Mouse (Mus musculus) testis, adult 2 months (tissue): Measurements from ENCODE around the gene Apba1. TPM values are rescaled to one million over a fixed set of nuclear protein-coding genes. Genes with fewer than 3 reads are reported as not detected.

Source experiments
- H3K27ac ChIP-seq: fragments of 200-500 bp; 2 replicates; pipeline ENCODE4 v1.5.1; 2012; ENCODE audit warnings: low read depth, low read length; ENCODE audit not compliant: control insufficient read depth, insufficient read depth
- H3K27me3 ChIP-seq: fragments of 200-500 bp; 2 replicates; pipeline ENCODE4 v1.6.1; 2012; ENCODE audit warnings: mild to moderate bottlenecking, low read length, moderate library complexity; ENCODE audit not compliant: control insufficient read depth, insufficient read depth
- H3K36me3 ChIP-seq: fragments of 200-500 bp; 2 replicates; pipeline ENCODE4 v1.6.1; 2012; ENCODE audit warnings: mild to moderate bottlenecking, low read length; ENCODE audit not compliant: control insufficient read depth, insufficient read depth
- H3K4me1 ChIP-seq: fragments of 200-500 bp; 2 replicates; pipeline ENCODE4 v1.6.1; 2012; ENCODE audit warnings: low read length; ENCODE audit not compliant: control insufficient read depth, insufficient read depth
- H3K4me3 ChIP-seq: fragments of 200-500 bp; 2 replicates; pipeline ENCODE4 v1.5.1; 2012; ENCODE audit warnings: low read depth, mild to moderate bottlenecking, low read length, moderate library complexity, mixed read lengths; ENCODE audit not compliant: control insufficient read depth
- CTCF ChIP-seq: fragments of 200-500 bp; IDR thresholded peaks from 2 replicates; pipeline ENCODE4 v1.5.1; 2012; ENCODE audit warnings: low read depth, mild to moderate bottlenecking, inconsistent platforms, low read length, moderate library complexity; ENCODE audit not compliant: control insufficient read depth, insufficient read depth, insufficient replicate concordance
- POLR2A ChIP-seq: fragments of 200-500 bp; IDR thresholded peaks from 2 replicates; pipeline ENCODE4 v1.6.1; 2012; ENCODE audit warnings: low read depth, mild to moderate bottlenecking, inconsistent platforms, low read length, moderate library complexity; ENCODE audit not compliant: control insufficient read depth
- polyA plus RNA-seq: library from polyadenylated mRNA; depleted of rRNA; stranded (reverse); fragments of >200 nt; gene quantifications from 2 replicates; pipeline ENCODE4 v1.2.3, GENCODE M21; 2012

The Apba1 gene
- polyA plus RNA-seq, 1 experiment: 24.1 TPM

DNA sequence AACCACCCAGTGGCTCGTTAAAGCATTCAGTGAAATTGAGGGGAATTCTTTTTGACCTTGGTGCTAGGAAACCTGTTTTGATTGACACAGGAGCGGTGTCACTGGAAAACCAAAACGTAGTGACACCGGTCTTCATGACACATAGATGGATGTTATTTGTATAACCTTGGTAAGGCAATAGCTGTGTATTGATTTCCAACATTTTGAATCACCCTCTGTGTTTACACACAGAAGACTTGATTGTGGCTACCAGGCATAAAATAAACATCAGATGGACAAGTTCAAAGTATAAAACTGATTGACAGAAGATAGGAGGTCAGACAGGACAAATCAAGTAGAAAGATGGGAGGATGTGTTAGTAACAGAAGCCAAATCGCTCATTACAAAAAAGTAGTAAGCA is 117.1 kb downstream of the Apba1 start:
- no peak overlapping the region for H3K27ac ChIP-seq
- TF ChIP-seq POLR2A (no peak), CTCF (no peak)

DNA sequence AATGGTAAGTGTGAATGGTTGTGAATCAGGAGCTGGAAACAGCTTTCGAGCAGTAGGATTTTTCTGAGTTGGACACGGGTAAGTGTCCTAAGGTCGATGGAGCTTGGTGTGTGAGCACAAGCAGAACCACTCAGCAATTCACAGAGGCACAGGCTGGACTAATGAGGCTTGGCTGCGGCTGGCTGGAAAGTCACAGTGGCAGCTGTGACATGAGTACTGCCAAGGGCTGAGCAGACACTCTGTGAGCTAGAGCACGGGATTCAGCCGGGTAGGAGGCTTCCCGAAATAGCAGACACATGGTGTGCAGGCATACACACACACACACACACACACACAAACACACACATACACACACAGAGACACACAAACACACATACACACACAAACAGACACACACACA is 121.2 kb downstream of the Apba1 start:
- Histone ChIP-seq H3K27me3 (no peaks in the 10 kb centered on the region), H3K4me1 (no peaks in the 10 kb centered on the region), H3K36me3 (no peaks in the 10 kb centered on the region), H3K27ac (no peak overlapping the region), H3K4me3 (no peak overlapping the region)
- TF ChIP-seq POLR2A: no peak
- TF ChIP-seq CTCF: no peak

More for the DNA sequence above, 117.1 kb downstream of the Apba1 start:
- no peaks in the 10 kb centered on the region for H3K27me3 ChIP-seq
- no peaks in the 10 kb centered on the region for H3K36me3 ChIP-seq
- H3K4me1 ChIP-seq: no peaks in the 10 kb centered on the region
- no peak overlapping the region for H3K4me3 ChIP-seq

DNA sequence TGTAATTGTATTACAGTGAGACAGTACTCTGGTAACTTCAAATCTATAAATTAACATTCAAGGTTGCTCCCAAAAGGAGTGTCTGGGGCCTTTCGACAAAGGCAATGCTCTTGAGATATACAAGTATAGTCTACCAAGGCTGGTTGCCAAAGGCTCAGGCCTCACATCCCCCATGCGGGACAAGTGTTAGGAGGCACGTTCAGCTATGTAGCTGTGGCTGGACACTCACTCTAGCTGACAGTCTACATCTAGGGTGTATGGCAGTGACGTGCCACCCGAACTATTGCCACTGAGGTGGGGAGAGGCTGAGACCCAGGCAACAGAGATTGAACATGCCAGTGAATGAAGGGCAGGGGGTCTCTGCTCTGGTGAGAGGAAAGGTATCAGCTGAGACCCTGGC is 127.5 kb downstream of the Apba1 start:
- H3K36me3 ChIP-seq: no peaks in the 10 kb centered on the region
- no peak overlapping the region for H3K27ac ChIP-seq
- no peak overlapping the region for H3K4me3 ChIP-seq
- H3K4me1 ChIP-seq: no peaks in the 10 kb centered on the region
- TF ChIP-seq POLR2A (no peak), CTCF (no peak)
- H3K27me3 ChIP-seq: no peaks in the 10 kb centered on the region

DNA sequence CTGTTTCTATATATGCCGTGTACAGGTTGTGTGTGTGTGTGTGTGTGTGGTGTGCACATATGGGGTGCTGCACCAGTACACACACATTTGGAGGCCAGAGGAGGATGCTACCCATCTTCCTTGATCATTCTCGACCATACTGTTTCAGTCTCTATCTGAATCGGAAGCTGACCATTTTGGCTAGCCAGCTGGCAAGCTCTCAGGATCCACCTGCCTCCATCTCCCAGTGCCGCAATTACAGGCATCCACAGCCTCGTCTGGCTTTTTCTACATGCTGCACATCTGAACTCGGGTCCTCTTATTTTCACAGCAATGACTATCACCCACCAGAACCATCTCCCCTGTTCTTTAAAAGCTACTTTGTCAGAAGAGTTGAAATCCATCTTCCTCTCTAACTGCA is 132.7 kb downstream of the Apba1 start:
- no peaks in the 10 kb centered on the region for H3K36me3 ChIP-seq
- TF ChIP-seq POLR2A (no peak), CTCF (no peak)
- no peak overlapping the region for H3K4me3 ChIP-seq
- peak overlapping the region; percentile 45; the same call in 1 of the 2 replicates for H3K27ac ChIP-seq
- H3K4me1 ChIP-seq: peaks cover 21% of the 10 kb centered on the region
- H3K27me3 ChIP-seq: no peaks in the 10 kb centered on the region

DNA sequence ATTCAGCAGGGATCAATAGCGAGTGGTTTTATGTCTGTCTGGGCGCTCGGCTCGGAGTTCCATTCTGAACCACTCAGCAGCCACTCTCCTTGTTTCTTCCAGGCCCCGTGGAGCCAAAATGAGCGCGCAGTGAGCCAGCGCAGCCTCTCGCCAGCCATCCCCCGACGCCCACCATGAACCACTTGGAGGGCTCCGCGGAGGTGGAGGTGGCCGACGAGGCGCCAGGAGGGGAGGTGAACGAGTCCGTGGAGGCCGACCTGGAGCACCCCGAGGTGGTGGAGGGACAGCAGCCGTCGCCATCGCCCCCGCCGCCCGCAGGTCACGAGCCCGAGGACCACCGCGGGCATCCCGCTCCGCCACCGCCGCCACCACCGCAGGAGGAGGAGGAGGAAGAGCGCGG is 133.9 kb downstream of the Apba1 start:
- H3K27ac ChIP-seq: peak overlapping the region; percentile 84

DNA sequence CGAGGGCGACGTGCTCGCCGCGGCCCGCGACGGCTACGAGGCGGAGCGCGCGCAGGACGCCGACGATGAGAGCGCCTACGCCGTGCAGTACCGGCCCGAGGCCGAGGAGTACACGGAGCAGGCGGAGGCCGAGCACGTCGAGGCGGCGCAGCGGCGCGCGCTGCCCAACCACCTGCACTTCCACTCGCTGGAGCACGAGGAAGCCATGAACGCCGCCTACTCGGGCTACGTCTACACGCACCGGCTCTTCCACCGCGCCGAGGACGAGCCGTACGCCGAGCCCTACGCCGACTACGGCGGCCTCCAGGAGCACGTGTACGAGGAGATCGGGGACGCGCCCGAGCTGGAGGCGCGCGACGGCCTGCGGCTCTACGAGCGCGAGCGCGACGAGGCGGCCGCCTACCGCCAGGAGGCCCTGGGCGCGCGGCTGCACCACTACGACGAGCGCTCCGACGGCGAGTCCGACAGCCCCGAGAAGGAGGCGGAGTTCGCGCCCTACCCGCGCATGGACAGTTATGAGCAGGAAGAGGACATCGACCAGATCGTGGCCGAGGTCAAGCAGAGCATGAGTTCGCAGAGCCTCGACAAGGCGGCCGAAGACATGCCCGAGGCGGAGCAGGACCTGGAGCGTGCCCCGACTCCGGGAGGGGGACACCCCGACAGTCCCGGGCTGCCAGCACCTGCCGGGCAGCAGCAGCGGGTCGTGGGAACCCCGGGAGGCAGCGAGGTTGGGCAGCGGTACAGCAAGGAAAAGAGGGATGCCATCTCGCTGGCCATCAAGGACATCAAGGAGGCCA is 134.6 kb downstream of the Apba1 start:
- H3K4me3 ChIP-seq: peak overlapping the region; percentile 82
- H3K27ac ChIP-seq: peak overlapping the region; percentile 84
- no peaks in the 10 kb centered on the region for H3K27me3 ChIP-seq
- H3K36me3 ChIP-seq: no peaks in the 10 kb centered on the region; the same call in 1 of the 2 replicates
- TF ChIP-seq POLR2A: no peak
- no peak for TF ChIP-seq CTCF
- peaks cover 21% of the 10 kb centered on the region for H3K4me1 ChIP-seq

More for the DNA sequence above, 133.9 kb downstream of the Apba1 start:
- Histone ChIP-seq H3K4me1 (peaks cover 21% of the 10 kb centered on the region), H3K27me3 (no peaks in the 10 kb centered on the region), H3K36me3 (no peaks in the 10 kb centered on the region; the same call in 1 of the 2 replicates), H3K4me3 (peak overlapping the region; percentile 82)
- TF ChIP-seq POLR2A: no peak
- no peak for TF ChIP-seq CTCF

DNA sequence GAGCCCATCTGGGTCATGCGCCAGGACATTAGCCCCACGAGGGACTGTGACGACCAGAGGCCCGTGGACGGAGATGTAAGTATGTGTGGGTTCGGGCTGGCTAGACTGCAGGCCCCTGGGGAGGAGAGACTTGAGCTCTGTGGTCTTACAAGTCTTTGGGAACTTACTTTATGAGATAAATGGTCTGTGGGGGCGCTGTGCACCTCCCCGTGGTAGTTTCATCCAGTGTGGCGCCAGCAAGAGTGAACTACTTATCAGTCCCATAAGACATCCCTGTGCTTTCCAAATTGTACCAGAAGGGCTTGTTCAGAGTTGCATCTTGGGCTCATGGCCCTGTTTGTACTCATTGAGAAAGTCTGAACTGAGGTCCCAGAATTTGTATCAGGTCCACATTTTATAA is 135.3 kb downstream of the Apba1 start:
- Histone ChIP-seq H3K4me3 (peak overlapping the region; percentile 82), H3K27me3 (no peaks in the 10 kb centered on the region), H3K36me3 (no peaks in the 10 kb centered on the region; the same call in 1 of the 2 replicates), H3K27ac (peak overlapping the region; percentile 69; the same call in 1 of the 2 replicates), H3K4me1 (peaks cover 21% of the 10 kb centered on the region)
- TF ChIP-seq CTCF: no peak
- TF ChIP-seq POLR2A: no peak
